Mouse (Mus musculus): Measurements from ENCODE around the gene Mid2. TPM values are rescaled to one million over a fixed set of nuclear protein-coding genes. Genes with fewer than 3 reads are reported as not detected.

Mid2 gene
- polyA plus RNA-seq, 1 experiment from 2014 or later = 2.4 TPM

- Histone ChIP-seq H3K9ac (ENCODE audit: low read length) (no peak within 1 kb of the TSS), H3K4me3 (ENCODE audit: low read depth, low read length) (no peak within 1 kb of the TSS), H3K4me1 (ENCODE audit: control insufficient read depth, insufficient read depth, low read length) (no peaks in the 10 kb centered on the region), H3K27ac (ENCODE audit: low read depth, low read length) (no peak within 1 kb of the TSS), H3K9me3 (replicated peaks; ENCODE audit: control insufficient read depth, low read length) (no peaks in the 10 kb centered on the region), H3K27me3 (replicated peaks; ENCODE audit: control insufficient read depth, insufficient read depth, low read length) (no peaks in the 10 kb centered on the region), H3K4me2 (ENCODE audit: low read length) (no peak within 1 kb of the TSS), H3K36me3 (ENCODE audit: control insufficient read depth, insufficient read depth, low read length) (no peaks in the 10 kb centered on the region)
- ATAC-seq = no peak
- WGBS = 95% methylated on average over 22 of the region's 22 CpGs
- no peak for DNase-seq (ENCODE audit: low spot score)
These were observed 149.1 kb downstream of the Mid2 start, which contains the start of gene Tex13b for GRCm38 (mm10) chrX:140813312-140814006. Gene Tex13b, minus strand, starts transcription at chrX:140813433.

Other genes with a start within 250 kb of the Mid2 start
- gene Prps1, start 208.0 kb upstream of the Mid2 start, polyA plus RNA-seq (2014; fragmentation: Nextera tagmentation; extraction: Ambion mirVana) = 84.8 and 87.1 TPM in 2 replicates
- 103 and 109 TPM in 2 replicates for gene Tsc22d3, start 63.9 kb upstream of the Mid2 start, polyA plus RNA-seq (2014; fragmentation: Nextera tagmentation; extraction: Ambion mirVana)
- gene Tex13b, start 148.8 kb downstream of the Mid2 start, polyA plus RNA-seq (2014; fragmentation: Nextera tagmentation; extraction: Ambion mirVana) = not detected in 2 replicates
- gene Vsig1, start 243.0 kb downstream of the Mid2 start, polyA plus RNA-seq (2014; fragmentation: Nextera tagmentation; extraction: Ambion mirVana) = not detected in 2 replicates